Mouse (Mus musculus) cerebellum, adult 2 months (tissue): ENCODE results near the gene Ppm1n. TPM values are rescaled to one million over a fixed set of nuclear protein-coding genes. Genes with fewer than 3 reads are reported as not detected.
A peak's percentile ranks its signal among the peaks of the same experiment; 100 is the strongest.

Experiments
- DNase-seq, 2 experiments: peaks; one replicate each; pipeline ENCODE4 v3.0.0; 2021
- H3K27ac ChIP-seq: fragments of 200-500 bp; 2 replicates; pipeline ENCODE4 v1.5.1; 2012; ENCODE audit warnings: low read length, control low read depth, inconsistent platforms; ENCODE audit not compliant: insufficient read depth
- H3K27me3 ChIP-seq: fragments of 200-500 bp; 2 replicates; pipeline ENCODE4 v1.6.1; 2012; ENCODE audit warnings: inconsistent platforms, mild to moderate bottlenecking, low read length, moderate library complexity; ENCODE audit not compliant: control insufficient read depth, insufficient read depth
- H3K4me1 ChIP-seq: fragments of 200-500 bp; 2 replicates; pipeline ENCODE4 v1.6.1; 2011; ENCODE audit warnings: low read length; ENCODE audit not compliant: control insufficient read depth, insufficient read depth
- H3K4me3 ChIP-seq: fragments of 200-500 bp; replicated peaks from 2 replicates; pipeline ENCODE3; 2011; ENCODE audit warnings: mild to moderate bottlenecking, low read depth, low read length, control low read depth; ENCODE audit not compliant: insufficient read depth
- CTCF ChIP-seq: fragments of 200-500 bp; IDR thresholded peaks from 2 replicates; pipeline ENCODE4 v1.5.1; 2011; ENCODE audit warnings: low read depth, mild to moderate bottlenecking, control low read depth, low read length, moderate library complexity, borderline replicate concordance; ENCODE audit not compliant: insufficient read depth
- POLR2A ChIP-seq: fragments of 200-500 bp; IDR thresholded peaks from 2 replicates; pipeline ENCODE4 v1.6.1; 2011; ENCODE audit warnings: low read length, control low read depth, borderline replicate concordance; ENCODE audit not compliant: insufficient read depth
- WGBS: fragments of 180-500 bp; shearing (Covaris S2); methylation state at CpG from one replicate; pipeline ENCODE4 v1.1.7; 2018; 5-methylcytosine and 5-hydroxymethylcytosine counted together
- polyA plus RNA-seq: library from polyadenylated mRNA; depleted of rRNA; stranded (reverse); fragments of >200 nt; gene quantifications from 2 replicates; pipeline ENCODE4 v1.2.3, GENCODE M21; 2012

The Ppm1n gene
- polyA plus RNA-seq, 1 experiment, result 1.1 TPM

DNA sequence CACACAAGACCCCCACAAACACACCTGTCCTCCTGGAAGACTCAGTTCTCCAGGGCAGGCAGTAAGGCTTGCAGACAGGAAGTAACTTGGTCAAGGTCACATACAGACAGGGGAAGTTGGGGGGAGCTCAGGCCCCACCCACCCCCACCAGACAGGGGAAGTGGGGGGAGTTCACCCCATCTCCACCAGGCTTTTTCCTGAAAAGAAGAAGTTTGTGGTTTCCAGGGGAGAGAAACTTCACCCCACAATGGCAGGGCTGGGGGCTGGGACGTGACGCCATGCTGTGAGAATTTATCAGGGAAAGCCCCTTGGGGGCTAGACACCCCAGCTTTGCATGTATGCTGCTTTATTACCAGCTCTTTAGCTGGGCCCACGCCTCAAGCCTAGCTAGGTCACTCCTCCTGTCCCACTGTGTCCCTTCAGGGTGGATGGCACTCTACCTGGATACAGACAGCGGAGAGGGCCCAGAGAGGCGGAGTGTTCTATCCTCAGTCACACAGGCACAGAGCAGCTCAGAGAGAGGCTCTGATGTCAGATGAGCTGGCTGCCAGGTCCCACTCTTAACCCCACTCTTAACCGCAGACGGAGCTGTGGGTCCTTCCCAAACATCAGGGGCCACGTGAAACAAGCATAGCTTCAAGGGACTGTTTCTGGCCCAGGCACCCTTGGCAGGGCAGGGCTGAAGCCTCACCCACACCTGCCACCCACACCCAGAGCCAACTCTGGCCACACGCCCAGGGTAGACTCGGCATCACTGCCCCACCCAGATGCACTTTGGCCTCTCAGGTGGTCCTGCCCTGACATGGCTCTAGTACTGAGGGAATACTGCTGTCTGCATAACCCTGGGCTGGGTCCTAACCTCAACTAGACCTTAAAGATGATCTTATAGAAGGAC is 13.7 kb downstream of the Ppm1n start:
- Histone ChIP-seq H3K4me1 (peaks cover 37% of the 10 kb centered on the region), H3K4me3 (no peak overlapping the region), H3K27ac (peak overlapping the region; percentile 28), H3K27me3 (no peaks in the 10 kb centered on the region)
- DNase-seq, result peak in 1 of 2 experiments; percentile 47
- TF ChIP-seq CTCF (no peak), POLR2A (no peak)
- WGBS, result 42% methylated on average over 10 of the region's 10 CpGs

DNA sequence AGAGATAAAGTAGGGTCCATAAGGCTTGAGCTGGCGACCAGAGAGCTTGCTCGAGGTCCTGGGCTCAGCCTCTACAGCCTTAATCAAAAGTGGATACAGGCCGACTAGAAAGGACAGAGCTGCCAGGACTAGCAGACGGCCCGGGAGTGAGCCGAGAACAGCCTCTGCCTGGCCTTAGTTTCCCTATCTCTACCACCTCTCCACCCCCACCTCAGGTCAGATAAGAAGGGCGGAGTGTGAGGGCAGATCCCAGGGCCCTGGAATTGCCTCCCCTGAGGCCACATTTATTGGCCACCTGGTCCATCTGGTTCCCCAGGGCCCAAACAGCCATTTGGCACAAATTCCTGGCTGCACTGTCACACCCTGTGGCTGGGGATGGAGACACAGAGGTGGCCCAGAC is 14.7 kb downstream of the Ppm1n start:
- H3K27ac ChIP-seq, result peak overlapping the region; percentile 0
- H3K4me3 ChIP-seq, result no peak overlapping the region
- DNase-seq, result peak; percentile 64 to 72
- H3K4me1 ChIP-seq, result peaks cover 37% of the 10 kb centered on the region
- WGBS, result 23% methylated on average over 7 of the region's 7 CpGs
- H3K27me3 ChIP-seq, result no peaks in the 10 kb centered on the region
- TF ChIP-seq CTCF (no peak), POLR2A (no peak)

DNA sequence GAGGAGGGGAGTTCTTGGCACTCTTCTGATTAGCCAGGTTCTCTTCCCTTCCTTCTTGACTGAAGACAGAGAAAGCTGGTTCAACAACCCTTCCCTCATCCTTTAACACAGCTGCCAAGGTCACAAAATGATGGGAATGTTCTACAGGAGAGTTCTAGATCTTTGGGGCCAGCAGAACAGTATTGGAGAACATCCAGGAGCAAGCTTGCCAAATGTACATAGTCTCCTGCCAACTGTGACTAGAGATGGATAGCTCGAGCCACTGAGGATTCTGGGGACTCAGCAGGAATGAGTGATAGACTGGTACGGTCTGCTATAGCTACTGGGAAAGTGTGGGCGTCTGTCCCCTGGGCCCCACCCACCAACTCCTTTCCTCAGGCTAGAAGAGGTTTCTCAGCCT is 21.5 kb downstream of the Ppm1n start:
- no peaks in the 10 kb centered on the region for H3K27me3 ChIP-seq
- H3K27ac ChIP-seq, result peak overlapping the region; percentile 23; the same call in 1 of the 2 replicates
- DNase-seq, result peak in 1 of 2 experiments; percentile 61
- WGBS, result 8% methylated on average over 3 of the region's 3 CpGs
- peaks cover 4% of the 10 kb centered on the region for H3K4me1 ChIP-seq
- H3K4me3 ChIP-seq, result no peak overlapping the region
- TF ChIP-seq POLR2A (no peak), CTCF (no peak)

DNA sequence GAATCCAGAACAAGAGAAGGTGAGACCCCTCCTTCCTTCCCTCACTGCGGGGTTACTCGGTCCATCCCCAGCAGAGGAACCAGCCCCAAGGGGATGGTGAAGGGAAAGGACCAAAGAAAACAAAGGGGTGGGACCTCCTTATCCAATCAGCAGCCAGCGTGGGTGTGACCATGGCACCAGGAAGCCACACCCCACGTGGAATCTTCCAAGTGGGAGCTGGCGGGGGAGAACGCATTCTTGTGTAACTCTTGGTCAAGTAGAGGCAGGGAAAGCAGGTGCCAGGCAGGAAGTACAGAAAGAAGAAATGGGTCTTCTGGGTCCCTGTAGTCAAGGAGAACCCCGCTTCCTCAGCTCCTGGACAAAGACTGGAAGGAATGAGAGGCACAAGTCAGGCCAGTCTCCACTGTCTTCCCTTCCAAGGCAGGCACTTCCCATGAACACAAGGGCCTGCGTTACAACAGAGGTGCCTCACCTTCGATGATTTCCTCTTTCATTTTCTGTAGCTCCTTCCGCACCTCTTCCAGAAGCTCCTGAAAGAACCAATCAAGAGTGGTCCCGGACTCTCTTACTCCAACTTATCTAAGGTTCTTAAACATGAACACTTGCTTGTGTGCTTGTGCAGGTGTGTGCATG is 22.4 kb downstream of the Ppm1n start:
- DNase-seq, result no peak
- WGBS, result 55% methylated on average over 11 of the region's 11 CpGs
- Histone ChIP-seq H3K27me3 (no peaks in the 10 kb centered on the region), H3K4me3 (no peak overlapping the region), H3K27ac (no peak overlapping the region), H3K4me1 (peaks cover 4% of the 10 kb centered on the region)
- TF ChIP-seq POLR2A (no peak), CTCF (no peak)

DNA sequence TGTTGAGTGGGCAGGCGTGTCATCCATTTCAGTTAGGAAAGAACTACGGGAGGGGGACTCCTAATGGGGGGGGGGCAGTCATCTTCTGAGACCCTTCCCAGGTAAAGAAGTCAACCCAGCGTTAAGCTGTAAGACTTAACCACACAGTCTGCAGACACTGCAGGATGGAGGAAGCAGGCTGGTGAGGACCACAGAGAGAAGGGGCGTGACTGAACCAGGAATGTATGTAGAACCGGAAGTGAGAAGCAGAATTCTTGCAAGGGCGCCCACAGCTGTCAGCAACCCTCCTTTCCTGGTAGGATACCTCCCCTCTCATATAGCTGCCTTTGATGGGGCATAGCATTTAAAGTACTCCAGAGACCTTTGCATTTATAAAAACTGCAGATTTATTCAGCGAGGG is 23.3 kb downstream of the Ppm1n start:
- 88% methylated on average over 7 of the region's 7 CpGs for WGBS
- Histone ChIP-seq H3K4me3 (no peak overlapping the region), H3K4me1 (peaks cover 4% of the 10 kb centered on the region), H3K27ac (no peak overlapping the region), H3K27me3 (no peaks in the 10 kb centered on the region)
- DNase-seq, result no peak
- TF ChIP-seq CTCF (no peak), POLR2A (no peak)

DNA sequence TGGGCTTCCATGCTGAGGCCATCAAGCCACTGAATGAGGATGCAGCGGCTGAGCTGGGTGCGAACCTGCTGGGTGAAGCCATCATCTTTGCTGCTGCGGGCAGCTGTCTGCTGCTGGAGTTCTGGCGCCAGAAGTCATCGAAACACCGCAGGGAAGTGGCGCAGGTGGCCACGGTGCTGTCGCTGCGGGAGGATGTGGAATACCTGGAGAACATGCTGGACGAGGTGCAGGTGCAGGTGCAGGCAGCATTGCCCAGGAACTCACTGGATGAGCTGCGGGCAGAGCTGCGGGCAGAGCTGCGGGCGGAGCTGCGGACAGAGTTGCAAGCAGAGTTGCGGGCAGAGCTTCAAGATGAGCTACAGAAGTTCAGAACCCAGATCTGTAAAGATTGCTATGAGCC is 24.5 kb downstream of the Ppm1n start:
- no peak overlapping the region for H3K27ac ChIP-seq
- DNase-seq, result no peak
- TF ChIP-seq CTCF (no peak), POLR2A (no peak)
- no peak overlapping the region for H3K4me3 ChIP-seq
- WGBS, result 85% methylated on average over 17 of the region's 17 CpGs
- H3K27me3 ChIP-seq, result no peaks in the 10 kb centered on the region
- peaks cover 4% of the 10 kb centered on the region for H3K4me1 ChIP-seq

DNA sequence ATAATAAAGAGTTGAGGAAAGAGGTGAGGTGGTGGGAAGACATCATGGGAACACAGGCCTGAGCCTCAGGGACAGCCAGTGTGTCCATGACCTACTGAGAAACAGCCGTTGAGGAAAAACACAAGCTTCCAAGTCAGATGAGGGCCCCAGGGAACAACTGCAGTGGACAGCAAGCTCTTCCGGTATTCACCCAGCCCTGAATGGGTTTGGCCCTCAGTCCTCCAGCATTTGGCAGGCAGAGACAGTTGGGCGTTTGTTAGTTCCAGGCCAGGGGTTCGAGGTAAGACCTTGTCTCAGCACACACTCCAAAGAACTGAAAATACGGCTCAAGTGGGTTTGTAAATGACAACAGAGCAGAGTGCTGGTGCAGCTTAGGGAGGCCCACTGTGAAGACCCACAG is 26.4 kb downstream of the Ppm1n start:
- Histone ChIP-seq H3K4me3 (no peak overlapping the region), H3K27ac (no peak overlapping the region), H3K27me3 (no peaks in the 10 kb centered on the region), H3K4me1 (peaks cover under 1% of the 10 kb centered on the region)
- no peak for TF ChIP-seq POLR2A
- no peak for TF ChIP-seq CTCF
- DNase-seq, result no peak
- WGBS, result 35% methylated on average over 5 of the region's 5 CpGs

DNA sequence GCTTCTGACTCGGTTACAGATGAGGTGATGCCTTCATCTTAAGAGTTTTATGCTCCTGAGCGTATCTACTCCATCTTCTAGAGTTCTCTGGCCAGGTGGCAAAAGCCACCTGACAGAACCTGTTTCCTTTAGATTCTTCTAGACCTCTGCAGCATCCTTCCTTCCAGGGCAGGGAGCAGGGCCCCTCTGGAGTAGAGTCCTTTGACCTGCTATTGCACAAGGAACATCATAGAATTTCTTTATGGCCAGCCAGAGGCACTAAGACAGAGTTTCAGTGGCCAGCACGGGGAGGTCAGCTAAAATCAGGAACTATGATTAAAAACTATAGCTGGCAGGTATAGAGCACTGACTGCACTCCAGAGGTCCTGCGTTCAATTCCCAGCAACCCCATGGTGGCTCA is 27.8 kb downstream of the Ppm1n start:
- no peak overlapping the region for H3K27ac ChIP-seq
- no peaks in the 10 kb centered on the region for H3K27me3 ChIP-seq
- no peaks in the 10 kb centered on the region for H3K4me1 ChIP-seq
- no peak for DNase-seq
- TF ChIP-seq POLR2A (no peak), CTCF (no peak)
- H3K4me3 ChIP-seq, result no peak overlapping the region
- 89% methylated on average over 4 of the region's 4 CpGs for WGBS
